Mouse (Mus musculus) layer of hippocampus, postnatal 36 days (tissue): ENCODE measurements at regions not wholly inside any gene's neighbourhood (a gene's known extent, or its start where the extent isn't known, plus 50 kb on each side); places are given as distances from the start of the nearest gene placed in this dataset.
A peak's percentile ranks its signal among the peaks of the same experiment; 100 is the strongest.

Source experiments
- DNase-seq, 2 experiments: peaks; one replicate each; pipeline ENCODE4 v3.0.0; 2022

DNA sequence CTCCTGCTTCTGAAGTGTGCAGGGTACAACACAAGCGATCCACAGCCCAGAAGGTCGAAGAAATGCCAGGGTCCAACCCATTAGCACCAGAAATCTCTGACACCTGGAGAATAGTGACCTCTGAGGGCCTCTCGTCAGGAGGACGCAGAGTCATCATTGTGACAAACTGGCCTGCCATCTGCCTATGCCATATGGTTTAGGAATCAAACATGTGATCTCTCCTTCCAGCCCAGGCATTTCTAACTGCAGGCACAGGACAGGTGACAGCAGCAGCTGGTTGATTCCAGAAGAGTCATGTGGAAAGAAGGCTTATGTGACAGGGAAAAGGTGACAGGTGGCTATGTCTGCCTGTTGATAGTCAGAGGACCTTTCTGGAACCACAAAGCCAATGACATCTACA is 476.0 kb upstream of the Vstm2b start:
- no peak for DNase-seq

GRCm38 (mm10) chr7:40429416-40429815 is 468.7 kb upstream of the Vstm2b start:
- no peak for DNase-seq

DNA sequence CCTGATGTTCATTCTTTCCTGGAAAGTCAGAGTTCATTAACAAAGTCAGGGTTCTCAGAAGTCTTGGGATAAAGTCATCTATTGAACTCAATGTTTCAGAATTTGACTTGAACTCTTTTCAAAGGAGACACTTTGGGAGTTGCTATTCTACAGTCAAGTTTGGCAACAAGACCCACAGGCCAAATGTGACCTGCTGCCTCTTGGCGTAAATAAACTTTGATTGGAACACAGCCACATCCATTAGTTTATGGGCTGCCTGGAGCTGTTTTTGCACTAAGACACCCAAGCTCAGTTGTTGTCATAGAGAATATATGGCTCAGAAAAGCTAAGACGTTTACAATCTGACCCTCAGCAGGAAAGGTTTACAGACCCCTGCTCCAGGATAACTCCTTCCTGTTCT is 464.2 kb upstream of the Vstm2b start:
- no peak for DNase-seq

DNA sequence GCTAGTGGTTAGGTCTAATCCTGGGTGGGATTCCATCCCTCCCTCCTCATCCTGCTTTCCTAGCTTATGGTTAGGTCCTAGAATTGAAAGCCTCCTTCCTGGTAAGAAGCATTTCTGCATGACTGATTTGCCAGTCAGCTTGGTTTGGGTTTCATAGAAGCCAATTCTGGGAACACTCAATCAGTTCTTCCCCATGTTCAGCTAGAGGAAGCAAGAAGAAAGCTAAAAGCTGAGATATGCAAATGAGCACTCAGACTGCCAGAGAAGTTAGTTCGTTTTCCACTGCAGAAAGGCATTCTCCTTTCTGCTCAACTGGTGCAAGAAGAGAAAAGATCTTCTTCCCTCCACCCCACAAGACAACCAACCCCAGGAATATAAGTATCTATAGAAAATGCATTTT is 457.0 kb upstream of the Vstm2b start:
- no peak for DNase-seq

GRCm38 (mm10) chr7:40441786-40442185 is 456.3 kb upstream of the Vstm2b start:
- no peak for DNase-seq

GRCm38 (mm10) chr7:40466382-40466781 is 431.7 kb upstream of the Vstm2b start:
- no peak for DNase-seq

GRCm38 (mm10) chr7:40487256-40487655 is 410.9 kb upstream of the Vstm2b start:
- no peak for DNase-seq

GRCm38 (mm10) chr7:40522703-40523267 is 375.3 kb upstream of the Vstm2b start:
- no peak for DNase-seq

DNA sequence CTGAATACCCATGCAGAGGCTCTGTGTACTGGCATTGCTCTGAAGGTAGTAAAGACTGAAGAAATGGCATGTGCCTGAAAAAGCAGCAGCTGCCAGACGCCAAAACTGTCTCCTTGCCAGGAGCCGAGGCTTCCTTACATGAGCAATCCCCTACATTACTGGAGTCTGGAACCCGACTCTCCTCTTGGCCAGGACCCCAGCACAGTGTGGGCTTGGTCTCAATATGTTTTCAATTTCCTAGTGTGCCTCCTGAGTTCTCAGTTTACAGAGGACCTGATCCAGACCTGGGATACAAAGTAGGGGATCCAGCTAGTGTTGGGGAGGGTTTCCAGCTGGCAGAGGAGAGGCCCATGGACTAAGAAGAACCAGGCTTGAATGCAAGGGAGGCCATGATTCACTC is 361.5 kb upstream of the Vstm2b start:
- DNase-seq: peak; percentile 10 to 16

GRCm38 (mm10) chr7:40537621-40538020 is 360.5 kb upstream of the Vstm2b start:
- no peak for DNase-seq

GRCm38 (mm10) chr7:40539789-40540188 is 358.3 kb upstream of the Vstm2b start:
- no peak for DNase-seq

DNA sequence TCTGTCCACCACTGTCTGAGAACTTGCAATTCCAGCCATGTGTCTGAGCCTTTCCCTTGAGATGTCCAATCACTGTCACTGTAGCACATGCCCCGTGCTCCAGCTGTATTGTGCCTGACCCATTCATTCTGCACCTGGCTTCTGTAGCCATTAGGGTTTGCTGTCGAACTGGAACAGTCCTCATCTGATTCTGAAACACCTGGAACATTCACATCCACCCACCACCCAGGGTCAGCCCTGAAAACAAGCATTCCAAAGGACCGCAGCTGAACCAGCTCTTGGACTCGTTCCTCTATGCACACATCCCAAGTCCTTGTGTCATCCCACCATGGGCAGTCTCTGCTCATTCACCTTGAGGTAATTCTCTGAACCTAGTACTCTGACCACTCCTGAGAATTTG is 356.8 kb upstream of the Vstm2b start:
- DNase-seq: no peak

DNA sequence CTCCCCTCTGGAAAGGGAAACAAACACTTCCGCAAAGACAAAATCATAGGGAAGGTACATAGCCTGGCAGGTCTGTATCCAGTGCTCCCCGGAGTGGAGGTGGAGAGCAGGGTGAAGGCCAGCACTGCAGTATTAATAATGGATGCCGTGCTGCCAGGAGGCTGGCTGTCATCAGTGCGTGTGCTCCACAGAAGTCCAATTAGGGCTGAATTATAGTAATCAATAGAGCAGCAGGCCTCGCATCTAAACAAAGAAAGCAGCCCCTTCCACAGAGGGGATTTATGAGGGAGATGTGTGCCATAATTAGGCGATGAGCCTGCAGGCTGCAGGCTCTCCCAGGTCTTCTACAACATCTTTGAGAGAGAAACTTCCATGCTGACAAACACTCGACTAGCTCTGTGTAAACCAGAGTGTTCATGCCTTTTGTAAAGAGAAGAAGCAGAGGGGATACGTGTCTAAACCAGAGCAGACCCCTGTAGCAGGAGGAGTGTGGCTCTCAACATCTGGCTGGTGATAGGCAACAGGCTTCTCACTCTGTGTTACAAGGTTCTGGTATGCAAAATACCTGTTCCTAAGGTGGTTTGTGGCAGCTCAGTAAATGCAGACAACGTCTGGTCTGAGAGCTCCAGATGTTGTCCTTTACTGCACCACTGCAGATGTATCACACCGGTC is 334.5 kb upstream of the Vstm2b start:
- DNase-seq: no peak

GRCm38 (mm10) chr7:40575971-40576370 is 322.2 kb upstream of the Vstm2b start:
- DNase-seq: no peak

DNA sequence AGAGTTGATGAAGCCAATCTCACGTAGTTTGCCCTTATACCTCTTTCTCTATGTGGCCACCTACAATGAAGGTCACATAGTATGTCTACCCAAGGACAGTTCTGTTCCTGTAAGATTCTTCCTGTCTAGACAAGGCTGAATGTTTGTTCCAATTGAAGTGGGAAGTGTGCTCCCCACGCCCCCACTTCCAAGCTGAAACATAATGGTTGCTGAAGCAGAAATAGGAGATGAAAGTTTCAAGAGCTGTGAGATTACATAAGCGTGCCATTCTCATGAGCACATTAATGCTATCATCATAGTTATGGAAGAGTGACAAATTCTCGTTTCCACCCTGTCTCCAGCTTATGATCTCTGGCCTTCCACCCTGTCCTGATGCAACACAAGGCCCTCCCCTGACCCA is 320.8 kb upstream of the Vstm2b start:
- no peak for DNase-seq

DNA sequence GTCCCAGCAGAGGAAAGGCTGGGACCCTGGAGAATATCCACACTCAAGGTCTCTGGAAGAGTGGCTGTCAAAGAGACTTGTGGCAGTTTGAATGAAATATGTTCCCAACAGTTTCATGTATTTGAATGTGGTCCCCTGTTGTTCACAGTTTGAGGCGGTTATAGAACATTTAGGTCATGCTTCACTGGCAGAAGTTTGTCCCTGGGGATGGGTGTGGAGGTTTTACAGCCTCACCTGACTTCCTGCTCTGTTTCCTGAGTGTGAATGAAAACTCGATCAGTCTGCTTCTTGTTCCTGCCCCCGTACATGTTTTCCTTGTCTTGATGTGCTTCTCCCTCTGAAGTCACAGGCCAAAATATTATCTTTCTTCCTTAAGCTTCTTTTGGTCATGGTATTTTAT is 277.4 kb upstream of the Vstm2b start:
- no peak for DNase-seq

- DNase-seq: peak; percentile 31 to 47
Measured at GRCm38 (mm10) chr7:40622811-40623210, 275.3 kb upstream of the Vstm2b start.

- DNase-seq: no peak
Measured at GRCm38 (mm10) chr7:40623286-40623685, 274.8 kb upstream of the Vstm2b start.

- DNase-seq: no peak
Measured at GRCm38 (mm10) chr7:40636369-40636768, 261.8 kb upstream of the Vstm2b start.

- DNase-seq: peak; percentile 60 to 64
Measured at GRCm38 (mm10) chr7:40654982-40655381, 243.1 kb upstream of the Vstm2b start.

GRCm38 (mm10) chr7:40655391-40655790 is 242.7 kb upstream of the Vstm2b start:
- DNase-seq: no peak

DNA sequence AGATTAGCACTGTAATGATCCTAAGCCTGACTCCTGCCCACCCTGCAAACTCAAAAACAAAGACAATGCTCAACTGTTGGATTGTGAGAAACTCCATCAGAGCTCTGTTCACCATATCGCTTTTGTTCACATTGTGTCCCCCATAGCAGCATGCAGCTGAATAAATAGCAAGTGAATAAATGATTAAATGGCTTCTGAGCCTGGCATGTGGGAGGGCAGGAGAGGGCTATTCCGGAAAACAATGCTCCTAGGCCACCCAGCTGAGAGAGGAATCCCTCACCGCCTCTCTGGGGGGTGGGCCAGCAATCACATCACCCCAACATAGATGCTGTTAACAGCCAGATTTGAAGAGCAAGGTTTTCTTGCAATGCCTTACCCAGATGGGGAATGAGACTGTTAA is 238.5 kb upstream of the Vstm2b start:
- DNase-seq: no peak

DNA sequence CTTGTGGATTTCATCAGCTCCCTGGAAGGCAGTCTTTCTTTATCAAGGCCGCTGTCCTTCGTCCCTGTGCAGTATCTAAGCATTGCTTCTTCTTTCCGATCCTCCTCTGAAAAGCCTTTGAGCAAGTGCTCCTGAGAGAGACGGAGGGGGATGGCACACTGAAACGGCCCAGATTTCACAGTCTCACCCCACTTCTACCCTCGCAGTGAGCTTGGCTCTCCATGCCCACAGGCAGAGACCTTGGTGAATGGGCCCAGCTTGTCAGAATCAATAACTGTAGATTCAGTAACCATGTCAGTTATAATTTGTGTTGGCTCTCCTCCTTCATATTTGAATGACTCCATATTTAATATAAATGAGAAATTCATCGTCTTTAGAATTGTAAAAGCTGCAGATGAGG is 234.3 kb upstream of the Vstm2b start:
- DNase-seq: no peak

DNA sequence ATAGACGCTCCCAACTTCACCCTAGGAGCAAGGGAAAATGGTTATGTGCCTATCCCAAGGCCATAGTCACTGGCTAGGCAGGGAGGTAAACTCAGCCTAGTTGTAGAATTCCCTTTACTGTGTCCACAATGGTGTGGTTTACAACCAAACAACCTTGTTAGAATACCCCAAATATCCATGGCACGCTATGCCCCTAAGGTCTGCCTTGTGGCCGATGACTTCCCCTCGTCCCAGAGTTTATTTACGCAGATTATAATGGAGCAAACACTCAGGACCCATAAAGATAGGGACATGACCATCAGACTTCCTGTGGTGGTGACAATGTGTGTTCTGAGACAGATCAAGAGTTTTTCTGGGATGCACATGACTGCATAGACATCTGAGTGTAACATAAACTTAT is 231.5 kb upstream of the Vstm2b start:
- DNase-seq: no peak

- no peak for DNase-seq
Measured at GRCm38 (mm10) chr7:40670401-40670800, 227.7 kb upstream of the Vstm2b start.
